Mouse (Mus musculus) adipocyte (in vitro differentiated cells): Measurements from ENCODE around the gene Gabrd.

ENCODE experiments used
- DNase-seq: peaks from one replicate; pipeline ENCODE4 v3.0.0-alpha.2; 2016; ENCODE audit warnings: low spot score

The Gabrd gene

DNA sequence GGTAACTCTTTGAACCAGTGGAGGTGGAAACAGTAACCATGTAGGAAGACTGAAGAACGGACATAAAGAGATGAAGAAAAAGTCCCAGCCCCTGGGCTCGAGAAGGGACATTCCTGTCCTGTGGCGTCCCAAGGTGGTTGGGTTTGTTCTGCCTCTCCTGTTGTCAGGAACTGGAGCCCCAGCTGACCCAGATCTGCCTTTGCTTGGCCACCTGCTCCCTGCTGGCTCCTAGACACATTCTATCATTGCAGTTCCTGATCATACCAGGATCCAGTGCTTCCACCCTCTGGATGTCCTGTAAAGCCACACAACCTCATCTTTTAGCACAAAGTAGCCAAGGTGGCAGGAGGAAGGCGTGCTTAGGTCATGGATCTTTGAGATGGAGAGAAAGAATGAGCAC is 14.6 kb downstream of the Gabrd start:
- no peak for DNase-seq

- no peak for DNase-seq
Observed at GRCm38 (mm10) chr4:155382752-155383151, 15.2 kb downstream of the Gabrd start.

GRCm38 (mm10) chr4:155381974-155382373 is 15.9 kb downstream of the Gabrd start:
- DNase-seq, result no peak

DNA sequence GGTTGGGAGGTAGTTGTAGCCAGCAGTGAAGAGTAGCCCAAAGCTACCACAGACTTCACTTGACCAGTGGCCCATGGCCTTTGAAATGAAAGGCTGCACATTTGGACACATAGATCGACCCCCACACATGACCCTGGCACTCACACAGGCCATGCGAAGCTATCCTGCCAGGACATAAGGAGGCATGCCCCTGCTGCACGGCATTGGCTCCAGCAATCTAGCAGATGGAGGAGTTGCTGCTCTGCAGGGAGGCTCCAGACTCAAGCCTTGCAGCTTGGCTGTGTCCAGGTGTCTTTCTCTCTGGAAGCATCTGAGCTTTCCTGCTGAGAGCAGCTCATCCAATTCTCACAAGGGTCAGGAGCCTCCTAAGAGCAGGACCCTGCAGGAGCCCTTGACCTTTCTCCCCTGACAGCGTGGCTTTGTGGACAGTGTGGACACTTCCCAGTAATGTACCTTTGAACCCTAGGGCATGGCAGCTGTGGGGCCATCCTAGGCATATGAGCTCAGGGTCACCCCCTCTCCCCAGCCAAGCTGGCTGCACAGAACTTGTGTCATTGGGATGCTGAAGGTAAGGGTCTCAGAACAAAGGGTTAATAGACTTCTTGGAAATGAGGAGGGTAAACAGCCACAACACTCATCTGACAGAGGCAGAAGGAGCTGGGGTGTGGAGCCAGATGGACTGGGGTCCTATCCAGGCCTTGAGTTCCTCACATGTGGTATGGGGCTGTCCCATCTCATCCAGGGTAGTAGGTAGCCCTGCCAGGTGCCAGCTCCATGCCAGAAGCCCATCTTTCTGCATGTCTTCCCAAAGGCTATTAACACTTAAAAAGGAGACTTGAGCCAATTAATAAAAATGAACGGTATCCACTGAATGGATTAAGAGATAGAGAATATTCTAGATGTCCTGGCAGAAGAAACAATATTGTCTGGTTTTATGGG is 25.8 kb downstream of the Gabrd start:
- no peak for DNase-seq

- DNase-seq, result peak; percentile 24
Observed at GRCm38 (mm10) chr4:155370737-155371715, 26.9 kb downstream of the Gabrd start.

GRCm38 (mm10) chr4:155368684-155369083 is 29.2 kb downstream of the Gabrd start:
- peak; percentile 48 for DNase-seq

GRCm38 (mm10) chr4:155367739-155368138 is 30.2 kb downstream of the Gabrd start:
- DNase-seq, result no peak

DNA sequence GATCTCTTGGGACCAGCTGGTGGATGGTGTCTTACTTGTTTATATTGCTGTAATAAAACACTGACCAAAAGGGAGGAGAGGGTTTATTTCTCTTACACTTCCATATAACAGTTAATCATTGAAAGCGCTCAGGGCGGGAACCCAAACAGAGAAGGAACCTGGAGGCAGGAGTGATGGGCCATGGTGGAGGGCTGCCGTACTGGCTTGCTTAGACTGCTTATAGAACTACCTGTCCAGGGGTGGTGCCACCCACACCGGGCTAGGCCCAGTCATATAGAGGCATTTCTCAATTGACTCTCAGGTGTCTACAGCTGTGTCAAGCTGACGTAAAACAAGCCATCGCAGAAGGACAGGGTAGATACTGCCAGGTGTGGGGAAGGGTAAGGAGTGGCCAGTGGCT is 31.1 kb downstream of the Gabrd start:
- no peak for DNase-seq

- DNase-seq, result no peak
Observed at GRCm38 (mm10) chr4:155362443-155362842, 35.5 kb downstream of the Gabrd start.

GRCm38 (mm10) chr4:155361303-155361791 is 36.6 kb downstream of the Gabrd start, which contains the start of gene Prkcz:
Gene Prkcz (minus strand): TSS chr4:155361361.
- no peak for DNase-seq

DNA sequence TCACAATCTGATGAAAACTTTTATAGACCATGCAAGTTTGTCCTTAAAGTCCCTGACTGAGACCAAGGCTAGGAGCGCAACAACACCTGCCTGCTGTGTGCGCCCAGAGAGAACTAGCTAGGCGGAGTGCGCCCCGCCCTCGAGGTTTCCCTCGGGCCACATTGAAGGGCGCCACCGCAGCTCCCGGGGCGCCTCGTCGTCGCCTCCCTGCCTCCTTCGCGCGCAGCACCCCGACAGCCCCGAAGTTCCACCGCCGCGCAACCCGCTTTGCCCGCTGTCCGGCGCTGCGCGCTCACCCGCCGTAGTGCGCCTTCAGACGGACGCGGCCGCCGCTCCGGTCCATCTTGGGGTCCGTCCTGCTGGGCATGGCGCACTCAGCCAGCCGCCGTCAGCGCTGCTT is 37.1 kb downstream of the Gabrd start:
- no peak for DNase-seq

DNA sequence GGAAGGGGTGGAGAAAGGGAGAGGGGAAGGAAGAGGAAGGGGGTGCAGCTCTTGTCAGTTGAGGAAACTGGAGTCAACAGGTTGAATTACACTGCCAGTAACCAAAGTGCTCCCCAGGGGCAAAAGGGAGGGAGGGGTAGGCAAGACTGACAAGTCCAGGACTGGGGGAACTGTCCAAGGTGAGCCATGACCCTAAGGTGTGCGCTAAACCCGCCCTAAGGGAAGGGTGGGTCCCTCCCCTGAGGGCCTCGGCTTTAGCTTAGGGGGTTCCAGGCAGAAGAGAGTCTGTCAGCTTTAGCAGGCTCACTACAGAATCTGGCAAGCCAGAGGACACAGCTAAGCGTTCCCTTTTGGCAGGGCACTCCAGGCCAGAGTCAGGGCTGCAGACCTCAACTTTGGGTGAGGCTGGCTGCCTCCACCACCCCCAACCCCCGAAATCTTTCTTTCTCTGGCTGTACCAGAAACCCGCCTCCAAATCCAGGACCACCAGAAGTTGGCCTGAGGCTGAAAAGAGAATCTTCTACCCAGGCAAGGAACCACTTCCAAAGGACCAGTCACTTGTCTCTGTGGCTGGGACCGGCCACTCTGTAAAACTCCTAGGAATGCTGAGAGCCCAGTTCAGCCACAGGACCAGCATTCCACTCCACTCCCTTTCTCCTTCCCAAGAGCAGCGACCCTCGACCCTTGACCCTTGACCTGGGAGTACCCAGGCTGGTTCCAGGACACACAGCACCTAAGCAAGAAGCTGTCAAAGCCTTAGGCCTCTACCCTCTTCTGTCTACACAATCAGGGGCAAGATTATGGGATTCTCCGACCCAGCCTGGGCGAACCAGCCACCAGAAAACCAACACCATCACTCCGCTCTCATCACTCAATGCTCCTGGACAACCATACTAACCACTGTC is 38.1 kb downstream of the Gabrd start:
- no peak for DNase-seq

DNA sequence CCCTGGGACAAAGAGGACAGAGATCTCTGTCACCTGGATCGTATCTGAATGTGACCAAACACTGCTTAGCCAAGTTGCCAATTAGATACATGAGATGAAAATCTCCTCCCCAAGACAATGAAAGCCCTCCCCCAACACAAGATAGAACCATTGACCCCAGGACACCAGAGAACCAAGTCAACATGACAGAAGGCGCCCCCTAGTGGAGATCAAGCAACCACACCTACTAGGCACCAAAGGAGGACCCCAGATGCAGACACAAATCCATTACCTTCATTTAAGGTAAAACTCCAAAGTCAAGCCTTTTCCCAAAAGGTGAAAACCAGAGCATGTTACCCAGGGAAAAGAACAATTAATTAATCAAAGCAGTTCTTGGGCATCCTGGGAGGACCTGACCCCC is 40.3 kb downstream of the Gabrd start:
- DNase-seq, result no peak

GRCm38 (mm10) chr4:155356354-155356753 is 41.6 kb downstream of the Gabrd start:
- no peak for DNase-seq

GRCm38 (mm10) chr4:155354546-155354945 is 43.4 kb downstream of the Gabrd start:
- DNase-seq, result no peak

DNA sequence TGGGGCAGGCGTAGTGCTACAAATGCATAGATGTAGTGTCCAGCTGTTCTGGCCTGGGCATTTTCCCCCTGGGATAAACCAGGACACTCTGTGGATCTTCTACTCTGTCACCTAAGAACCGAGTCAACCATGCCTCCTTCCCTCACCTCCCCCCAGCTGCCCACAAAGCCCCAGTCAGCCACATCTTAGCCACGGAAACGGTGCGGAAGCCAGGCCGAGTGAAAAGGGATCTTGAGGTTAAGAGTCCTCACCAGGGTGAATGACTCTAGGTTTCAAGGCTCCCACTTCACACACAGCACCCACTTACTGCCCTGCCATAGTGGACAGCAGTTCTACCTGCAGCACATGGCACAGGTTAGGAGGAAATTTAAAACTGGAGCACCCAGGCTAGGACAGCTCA is 43.9 kb downstream of the Gabrd start:
- DNase-seq, result no peak

DNA sequence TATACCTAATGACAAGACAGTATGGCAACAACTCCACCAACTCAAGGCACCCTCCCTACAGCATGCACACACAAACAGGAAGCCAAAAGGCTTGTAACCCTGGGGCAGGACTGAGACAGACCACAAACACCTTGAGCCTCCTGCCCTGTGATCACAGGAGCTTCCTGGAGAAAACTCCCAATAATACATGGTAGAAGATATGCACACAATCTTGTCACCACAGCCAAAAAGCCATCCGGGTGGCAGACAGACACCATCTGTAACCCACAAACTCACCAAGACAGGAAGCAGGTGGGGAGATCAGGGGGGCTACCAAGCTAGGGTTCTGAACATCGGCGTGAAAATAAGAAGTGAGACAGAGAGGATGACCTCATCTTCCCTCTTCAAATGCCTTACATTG is 45.3 kb downstream of the Gabrd start:
- no peak for DNase-seq

- DNase-seq, result no peak
Observed at GRCm38 (mm10) chr4:155346350-155346749, 51.6 kb downstream of the Gabrd start.

DNA sequence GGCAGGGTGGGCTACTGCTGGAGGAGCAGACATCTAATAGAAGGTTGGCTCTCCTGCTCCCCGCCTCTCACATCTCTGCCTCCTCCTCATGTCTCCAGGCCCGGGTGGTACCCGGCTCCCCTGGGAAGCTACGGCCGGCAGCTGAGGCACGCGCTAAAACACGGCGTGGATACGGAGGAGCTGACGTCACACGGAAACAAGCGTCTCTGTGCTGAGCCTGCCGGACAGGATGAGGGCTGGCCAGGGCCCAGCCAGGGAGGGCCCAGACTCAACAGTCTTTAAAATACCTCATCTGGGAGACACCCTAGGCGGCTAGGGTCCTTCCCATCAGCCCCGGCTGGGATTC is 52.3 kb downstream of the Gabrd start:
- no peak for DNase-seq

GRCm38 (mm10) chr4:155344716-155345607 is 53.0 kb downstream of the Gabrd start:
- DNase-seq, result no peak

DNA sequence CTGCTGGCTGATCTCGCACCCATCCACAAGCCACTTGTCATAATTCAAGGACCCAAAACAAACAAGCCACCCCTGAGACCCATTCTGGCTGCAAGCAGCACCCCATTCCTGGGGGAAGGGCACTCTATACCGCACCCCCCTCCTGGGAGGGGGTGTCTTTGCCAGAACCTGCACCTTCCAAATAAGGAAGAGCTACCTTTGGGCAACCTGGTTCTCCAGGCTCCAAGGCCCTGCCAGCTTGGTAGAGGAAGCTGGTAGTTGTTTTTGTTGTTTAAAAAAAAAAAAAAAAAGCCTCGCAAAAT is 53.7 kb downstream of the Gabrd start:
- no peak for DNase-seq
